Comparison of ENCODE assay signal across 7 mouse cellular contexts in genomic region chr11:16508052-16508654, GRCm38 (mm10). TPM values are rescaled to one million over a fixed set of nuclear protein-coding genes. Genes with fewer than 3 reads are reported as not detected.
DNase-seq lines count a peak whose midpoint lies in the region; ATAC-seq lines count a peak whose summit lies in the region.

Gene Sec61g, minus strand, starts transcription at chr11:16508484.

- DNase-seq in adrenal gland, postnatal 25 days = peak; percentile 91
- DNase-seq in heart, adult 11 months = peak; percentile 99
- peak; percentile 92 for DNase-seq in kidney, adult 18-20 months
- DNase-seq in limb, embryonic 11.5 days (ENCODE audit: low spot score) = peak; percentile 92
- DNase-seq in midbrain, embryonic 14.5 days = peak; percentile 97
- DNase-seq in spleen, adult 18-20 months = peak; percentile 78 to 85

- peak within 1 kb of the TSS; percentile 92 for H3K27ac ChIP-seq in embryonic facial prominence, embryonic 12.5 days
- peak within 1 kb of the TSS; percentile 60 for H3K27ac ChIP-seq in limb, embryonic 11.5 days (replicated peaks; ENCODE audit: low read depth, low read length)
- H3K27ac ChIP-seq in midbrain, embryonic 14.5 days (replicated peaks; ENCODE audit: low read depth, low read length) = peak within 1 kb of the TSS; percentile 89

- H3K4me3 ChIP-seq in embryonic facial prominence, embryonic 12.5 days = peak within 1 kb of the TSS; percentile 76
- peak within 1 kb of the TSS; percentile 84 for H3K4me3 ChIP-seq in limb, embryonic 11.5 days (ENCODE audit: low read depth, low read length)
- H3K4me3 ChIP-seq in midbrain, embryonic 14.5 days (replicated peaks; ENCODE audit: low read depth, low read length) = peak within 1 kb of the TSS; percentile 94

- H3K4me1 ChIP-seq in embryonic facial prominence, embryonic 12.5 days = 0 out of 2 replicates have a peak, but pooled peaks cover 4% of the 10 kb centered on the region
- H3K4me1 ChIP-seq in limb, embryonic 11.5 days (ENCODE audit: control insufficient read depth, insufficient read depth, low read length) = no peaks in the 10 kb centered on the region
- H3K4me1 ChIP-seq in midbrain, embryonic 14.5 days (ENCODE audit: control insufficient read depth, insufficient read depth, low read length) = peaks cover 10% of the 10 kb centered on the region

- peak within 1 kb of the TSS; percentile 81 for H3K4me2 ChIP-seq in embryonic facial prominence, embryonic 12.5 days (replicated peaks)
- peak within 1 kb of the TSS; percentile 57 for H3K4me2 ChIP-seq in limb, embryonic 11.5 days (ENCODE audit: low read depth, severe bottlenecking)
- H3K4me2 ChIP-seq in midbrain, embryonic 14.5 days (ENCODE audit: low read length) = peak within 1 kb of the TSS; percentile 86

- ATAC-seq in embryonic facial prominence, embryonic 12.5 days (ENCODE audit: insufficient number of reproducible peaks, insufficient read depth, low FRiP score, low TSS enrichment) = peak; percentile 98
- peak; percentile 99 for ATAC-seq in limb, embryonic 11.5 days (ENCODE audit: insufficient number of reproducible peaks, low FRiP score, low TSS enrichment, low read depth)
- ATAC-seq in midbrain, embryonic 14.5 days (ENCODE audit: low FRiP score, low TSS enrichment) = peak; percentile 100

- H3K27me3 ChIP-seq in embryonic facial prominence, embryonic 12.5 days = no peaks in the 10 kb centered on the region
- no peaks in the 10 kb centered on the region for H3K27me3 ChIP-seq in limb, embryonic 11.5 days (ENCODE audit: control insufficient read depth, insufficient read depth, low read length)
- no peaks in the 10 kb centered on the region for H3K27me3 ChIP-seq in midbrain, embryonic 14.5 days (ENCODE audit: control insufficient read depth, insufficient read depth, low read length)

- no peaks in the 10 kb centered on the region for H3K9me3 ChIP-seq in embryonic facial prominence, embryonic 12.5 days
- no peaks in the 10 kb centered on the region for H3K9me3 ChIP-seq in limb, embryonic 11.5 days (ENCODE audit: control insufficient read depth, low read length)
- H3K9me3 ChIP-seq in midbrain, embryonic 14.5 days (ENCODE audit: control insufficient read depth, low read length) = no peaks in the 10 kb centered on the region

- H3K9ac ChIP-seq in embryonic facial prominence, embryonic 12.5 days = peak within 1 kb of the TSS; percentile 90
- peak within 1 kb of the TSS; percentile 87 for H3K9ac ChIP-seq in limb, embryonic 11.5 days (ENCODE audit: low read length)
- peak within 1 kb of the TSS; percentile 98 for H3K9ac ChIP-seq in midbrain, embryonic 14.5 days (replicated peaks; ENCODE audit: low read length)

- peaks cover 17% of the 10 kb centered on the region for H3K36me3 ChIP-seq in embryonic facial prominence, embryonic 12.5 days
- H3K36me3 ChIP-seq in limb, embryonic 11.5 days (ENCODE audit: control insufficient read depth, insufficient read depth, low read length) = peaks cover 8% of the 10 kb centered on the region; the same call in 1 of the 2 replicates
- peaks cover 26% of the 10 kb centered on the region for H3K36me3 ChIP-seq in midbrain, embryonic 14.5 days (ENCODE audit: control insufficient read depth, insufficient read depth, low read length)

- WGBS in embryonic facial prominence, embryonic 12.5 days = under 1% methylated on average over 35 of the region's 35 CpGs
- WGBS in limb, embryonic 11.5 days = under 1% methylated on average over 34 of the region's 35 CpGs
- WGBS in midbrain, embryonic 14.5 days = under 1% methylated on average over 35 of the region's 35 CpGs

RNA-seq across cellular contexts. Expression of gene Sec61g, which starts in this region (rescaled TPM):
- total RNA-seq in adrenal gland, postnatal 25 days (2021) = 7.7 and 8.6 TPM in 2 replicates
- 41.8 and 52.4 TPM in 2 replicates for polyA plus RNA-seq in embryonic facial prominence, embryonic 12.5 days (2016; fragmentation: Nextera tagmentation; extraction: Ambion mirVana)
- 41.5 and 41.7 TPM in 2 replicates for polyA plus RNA-seq in limb, embryonic 11.5 days (2014; fragmentation: Nextera tagmentation; extraction: Ambion mirVana)
- 27.7 and 32.9 TPM in 2 replicates for polyA plus RNA-seq in midbrain, embryonic 14.5 days (2014; fragmentation: Nextera tagmentation; extraction: Ambion mirVana)

Comparison
In these comparisons a context has a peak if more than half of its experiments do, and no peak if none do; other contexts are left out.
1. Peak in every context shown above with its lines: DNase-seq, ATAC-seq, H3K4me3 ChIP-seq and H3K27ac ChIP-seq.